In genomic region chr3:121952041-121952591, GRCm38 (mm10) we compare ENCODE assay signal across 8 mouse cellular contexts. TPM values are rescaled to one million over a fixed set of nuclear protein-coding genes. Genes with fewer than 3 reads are reported as not detected.
A peak's percentile ranks its signal among the peaks of the same experiment; 100 is the strongest.
DNase-seq lines count a peak whose midpoint lies in the region; ATAC-seq lines count a peak whose summit lies in the region.

Gene Arhgap29 (plus strand): TSS chr3:121952541.

- peak within 1 kb of the TSS; percentile 86 for H3K4me2 ChIP-seq in kidney, embryonic 15.5 days
- peak within 1 kb of the TSS; percentile 86 for H3K4me2 ChIP-seq in neural tube, embryonic 15.5 days

- ATAC-seq in kidney, embryonic 15.5 days (replicated peaks; ENCODE audit: low FRiP score) = no peak
- ATAC-seq in neural tube, embryonic 15.5 days (ENCODE audit: low FRiP score) = no peak

- H3K4me3 ChIP-seq in kidney, embryonic 15.5 days (replicated peaks) = peak within 1 kb of the TSS; percentile 71
- H3K4me3 ChIP-seq in heart, embryonic 10.5 days = peak within 1 kb of the TSS; percentile 95
- peak within 1 kb of the TSS; percentile 58 for H3K4me3 ChIP-seq in neural tube, embryonic 15.5 days (replicated peaks)

- H3K36me3 ChIP-seq in kidney, embryonic 15.5 days = no peaks in the 10 kb centered on the region
- H3K36me3 ChIP-seq in heart, embryonic 10.5 days = peaks cover 8% of the 10 kb centered on the region
- no peaks in the 10 kb centered on the region for H3K36me3 ChIP-seq in neural tube, embryonic 15.5 days

- peak within 1 kb of the TSS; percentile 65 for H3K9ac ChIP-seq in kidney, embryonic 15.5 days
- peak within 1 kb of the TSS; percentile 58 for H3K9ac ChIP-seq in neural tube, embryonic 15.5 days (replicated peaks)

- DNase-seq in kidney, postnatal 14 days = no peak
- no peak for DNase-seq in adrenal gland, postnatal 4 days (ENCODE audit: low spot score in 2 of 2)
- DNase-seq in heart, embryonic 10.5 days (ENCODE audit: low spot score) = peak; percentile 52
- no peak for DNase-seq in left cerebral cortex, postnatal 10 days (ENCODE audit: extremely low spot score in 1 of 2, low spot score in 2 of 2)
- DNase-seq in embryo, embryonic 10.5 days (ENCODE audit: low spot score) = no peak
- DNase-seq in cerebellum, adult 11-12 months = no peak

- H3K27ac ChIP-seq in kidney, embryonic 15.5 days = peak within 1 kb of the TSS; percentile 79
- peak within 1 kb of the TSS; percentile 96 for H3K27ac ChIP-seq in heart, embryonic 10.5 days
- H3K27ac ChIP-seq in neural tube, embryonic 15.5 days (replicated peaks) = no peak within 1 kb of the TSS

- peaks cover 9% of the 10 kb centered on the region; the same call in 1 of the 2 replicates for H3K4me1 ChIP-seq in kidney, embryonic 15.5 days
- no peaks in the 10 kb centered on the region for H3K4me1 ChIP-seq in heart, embryonic 10.5 days
- peaks cover 13% of the 10 kb centered on the region for H3K4me1 ChIP-seq in neural tube, embryonic 15.5 days

- H3K27me3 ChIP-seq in kidney, embryonic 15.5 days = no peaks in the 10 kb centered on the region
- H3K27me3 ChIP-seq in heart, embryonic 10.5 days (ENCODE audit: insufficient read depth, poor library complexity, severe bottlenecking) = no peaks in the 10 kb centered on the region
- H3K27me3 ChIP-seq in neural tube, embryonic 15.5 days (replicated peaks) = peaks cover 12% of the 10 kb centered on the region

- 93% methylated on average over 8 of the region's 8 CpGs for WGBS in kidney, embryonic 15.5 days
- WGBS in heart, embryonic 10.5 days = 91% methylated on average over 8 of the region's 8 CpGs
- WGBS in neural tube, embryonic 15.5 days = 91% methylated on average over 8 of the region's 8 CpGs

- no peaks in the 10 kb centered on the region for H3K9me3 ChIP-seq in kidney, embryonic 15.5 days (replicated peaks)
- no peaks in the 10 kb centered on the region for H3K9me3 ChIP-seq in heart, embryonic 10.5 days
- no peaks in the 10 kb centered on the region for H3K9me3 ChIP-seq in neural tube, embryonic 15.5 days (replicated peaks)

- intact Hi-C loops in left cerebral cortex, postnatal 10 days (cut with DNase I) = no loop called here

RNA-seq across cellular contexts. Expression of gene Arhgap29, which starts in this region (rescaled TPM):
- polyA plus RNA-seq in kidney, embryonic 15.5 days (2015; fragmentation: Nextera tagmentation; extraction: Ambion mirVana) = 43.3 and 47.9 TPM in 2 replicates
- total RNA-seq in adrenal gland, postnatal 4 days (2021) = 10 to 100 TPM; 82.8 to 88.0 TPM
- polyA plus RNA-seq in heart, embryonic 10.5 days (2016; fragmentation: Nextera tagmentation; extraction: Ambion mirVana) = 68.3 and 92.7 TPM in 2 replicates
- total RNA-seq in left cerebral cortex, postnatal 10 days (2021) = 10 to 100 TPM; 30.4 to 33.8 TPM
- polyA plus RNA-seq in neural tube, embryonic 15.5 days (2015; fragmentation: Nextera tagmentation; extraction: Ambion mirVana) = 18.0 and 21.9 TPM in 2 replicates
